Mouse (Mus musculus): ENCODE measurements around the gene Runx1.

Runx1 gene

GRCm38 (mm10) chr16:92646153-92646552, 179.8 kb downstream of the Runx1 start:
- no peak for DNase-seq

- no peak for DNase-seq
Measured at GRCm38 (mm10) chr16:92645423-92646115, 180.4 kb downstream of the Runx1 start.

GRCm38 (mm10) chr16:92644718-92645422, 181.1 kb downstream of the Runx1 start:
- no peak for DNase-seq

- DNase-seq: no peak
Measured at GRCm38 (mm10) chr16:92644315-92644714, 181.6 kb downstream of the Runx1 start.

GRCm38 (mm10) chr16:92642283-92642682, 183.7 kb downstream of the Runx1 start:
- DNase-seq: no peak

- DNase-seq: no peak
Measured at GRCm38 (mm10) chr16:92641053-92641452, 184.9 kb downstream of the Runx1 start.

GRCm38 (mm10) chr16:92639093-92639492, 186.9 kb downstream of the Runx1 start:
- DNase-seq: no peak

- no peak for DNase-seq
Measured at GRCm38 (mm10) chr16:92637033-92637432, 188.9 kb downstream of the Runx1 start.

GRCm38 (mm10) chr16:92632115-92632763, 193.7 kb downstream of the Runx1 start:
- DNase-seq: no peak

GRCm38 (mm10) chr16:92631637-92632036, 194.3 kb downstream of the Runx1 start:
- DNase-seq: no peak

- no peak for DNase-seq
Measured at GRCm38 (mm10) chr16:92630950-92631349, 195.0 kb downstream of the Runx1 start.

GRCm38 (mm10) chr16:92629829-92630228, 196.1 kb downstream of the Runx1 start:
- no peak for DNase-seq

- no peak for DNase-seq
Measured at GRCm38 (mm10) chr16:92627262-92627661, 198.7 kb downstream of the Runx1 start.

GRCm38 (mm10) chr16:92623953-92624352, 202.0 kb downstream of the Runx1 start:
- DNase-seq: no peak

GRCm38 (mm10) chr16:92621859-92622258, 204.1 kb downstream of the Runx1 start:
- no peak for DNase-seq

- DNase-seq: no peak
Measured at GRCm38 (mm10) chr16:92620841-92621518, 205.0 kb downstream of the Runx1 start.

GRCm38 (mm10) chr16:92616839-92617238, 209.1 kb downstream of the Runx1 start:
- DNase-seq: no peak

- DNase-seq: no peak
Measured at GRCm38 (mm10) chr16:92615234-92615799, 210.6 kb downstream of the Runx1 start.

- no peak for DNase-seq
Measured at GRCm38 (mm10) chr16:92612546-92612945, 213.4 kb downstream of the Runx1 start.

- no peak for DNase-seq
Measured at GRCm38 (mm10) chr16:92611641-92612149, 214.3 kb downstream of the Runx1 start.

- DNase-seq: no peak
Measured at GRCm38 (mm10) chr16:92610464-92610863, 215.5 kb downstream of the Runx1 start.

GRCm38 (mm10) chr16:92609717-92610077, 216.3 kb downstream of the Runx1 start:
- DNase-seq: no peak
